Mouse (Mus musculus): ENCODE data around the gene Elmsan1.
A peak's percentile ranks its signal among the peaks of the same experiment; 100 is the strongest.

Gene Elmsan1

DNA sequence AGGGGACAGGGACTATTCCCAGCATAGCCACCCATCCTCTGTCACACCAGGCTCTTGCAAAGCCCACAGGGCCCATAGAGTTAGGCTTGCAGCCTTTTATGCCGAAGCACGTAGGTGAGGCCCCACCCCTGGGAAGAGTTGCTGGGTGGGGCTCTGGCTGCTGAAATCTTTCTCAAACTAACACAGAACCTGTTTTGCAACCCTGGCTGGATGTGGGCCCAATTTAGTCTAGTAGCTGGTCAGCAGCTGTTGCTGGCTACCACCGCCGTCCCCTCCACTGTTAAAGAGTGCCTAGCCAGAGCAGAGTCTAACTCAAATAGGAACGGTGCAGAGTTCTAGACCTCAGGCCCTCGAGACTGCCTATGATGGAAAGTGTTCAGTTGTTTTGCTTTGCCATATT lies 43.8 kb downstream of the Elmsan1 start:
- DNase-seq = peak; percentile 90 to 94

DNA sequence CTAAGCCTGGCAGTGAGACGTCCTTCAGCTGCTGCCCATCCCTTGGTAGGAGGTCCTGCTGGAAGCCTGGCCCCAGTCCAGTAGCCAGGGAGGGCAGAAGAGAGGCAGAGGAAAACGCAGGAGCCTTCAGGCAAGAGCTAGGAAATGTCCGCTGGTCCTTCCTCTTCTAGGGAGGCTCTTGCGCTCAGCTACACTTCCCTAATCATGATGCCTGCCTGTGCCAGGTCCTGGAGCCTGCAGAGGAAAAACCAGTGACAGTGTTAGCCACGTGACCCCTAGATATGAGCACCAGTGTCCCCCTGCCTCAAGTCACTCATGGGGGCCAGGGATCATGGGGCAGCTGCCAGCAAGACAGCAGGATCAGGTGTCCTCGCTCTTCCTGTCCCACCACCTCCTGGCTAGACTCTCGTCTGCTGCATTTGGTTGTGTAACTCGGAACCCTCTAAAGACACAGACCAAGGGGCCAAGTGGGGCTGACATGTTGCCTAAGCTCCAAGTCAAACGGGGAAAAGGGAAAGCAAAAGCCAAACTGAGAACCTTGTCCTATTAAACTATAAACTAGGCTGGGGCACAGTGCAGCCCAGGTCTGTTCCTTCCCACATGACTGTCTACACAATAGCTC lies 44.4 kb downstream of the Elmsan1 start:
- DNase-seq = peak; percentile 71 to 86

DNA sequence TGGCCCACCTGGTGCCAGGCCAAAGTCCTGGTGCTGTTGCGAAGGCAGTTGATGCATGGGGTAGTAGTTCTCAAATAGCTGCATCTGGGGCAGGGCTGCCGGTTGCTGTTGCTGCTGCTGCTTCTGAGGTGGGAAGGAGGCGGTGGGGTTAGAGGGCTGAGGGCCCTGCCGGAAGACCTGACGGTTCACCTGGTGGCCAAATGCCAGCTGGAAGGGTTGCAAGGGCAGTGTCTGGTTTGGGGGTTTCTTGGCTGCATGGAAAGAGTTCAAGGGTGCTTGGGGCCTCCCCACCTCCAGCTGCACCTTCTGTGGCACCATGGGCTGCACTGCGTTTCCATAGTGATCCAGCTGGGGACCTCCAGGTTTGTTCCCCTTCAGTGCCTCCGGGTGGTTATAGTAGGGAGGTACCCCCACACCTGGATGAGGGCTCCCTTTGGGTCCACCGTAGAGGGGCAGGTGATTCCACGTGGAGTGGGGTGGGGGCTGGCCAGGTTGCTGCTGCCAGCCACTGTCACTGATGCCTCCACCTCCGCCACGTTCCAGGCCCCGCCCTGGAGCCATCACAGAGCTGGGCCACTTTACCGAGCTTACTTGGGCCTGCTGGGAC lies 45.3 kb downstream of the Elmsan1 start:
- DNase-seq = no peak

DNA sequence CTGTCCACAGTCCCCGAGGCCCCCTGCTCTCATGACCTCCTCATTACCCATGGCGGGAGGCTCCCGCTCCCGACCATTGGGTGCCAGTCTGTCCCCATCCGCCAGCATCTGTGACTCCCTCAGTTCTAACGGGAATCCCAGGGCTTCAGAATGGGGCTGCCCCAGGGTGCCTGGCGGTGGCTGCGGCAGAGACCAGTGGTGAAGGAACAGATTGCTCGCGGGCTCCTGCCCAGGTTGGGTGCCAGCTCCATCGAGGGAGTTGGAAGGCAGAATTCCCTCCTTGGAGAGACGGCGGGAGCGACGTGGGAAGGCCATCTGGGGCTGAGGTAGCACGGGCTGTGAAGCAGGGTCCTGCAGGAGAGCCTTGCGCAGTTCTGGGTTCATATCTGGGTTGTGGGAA lies 45.8 kb downstream of the Elmsan1 start:
- no peak for DNase-seq

GRCm38 (mm10) chr12:84172216-84172615 lies 46.5 kb downstream of the Elmsan1 start:
- no peak for DNase-seq

DNA sequence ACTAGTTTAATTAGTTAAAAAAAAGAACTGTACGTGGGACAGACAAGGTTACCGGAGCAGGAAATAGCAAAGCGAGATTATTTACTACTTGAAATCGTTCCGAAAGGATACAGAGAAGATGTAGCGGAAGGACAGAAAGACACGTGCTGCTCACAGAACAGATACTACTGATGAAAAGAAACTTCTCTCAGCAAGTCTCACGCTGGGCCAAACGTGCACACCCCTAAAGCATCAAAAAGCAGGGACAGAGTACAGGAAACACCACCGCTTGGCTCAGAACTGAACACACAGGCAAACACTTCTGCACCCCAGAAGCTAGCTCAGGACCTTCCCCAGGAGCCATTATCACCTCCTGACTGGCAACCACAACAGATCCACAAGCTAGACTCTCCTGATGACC lies 48.1 kb downstream of the Elmsan1 start:
- DNase-seq = no peak

- DNase-seq = no peak
Measured at GRCm38 (mm10) chr12:84165631-84166373, 52.9 kb downstream of the Elmsan1 start.

DNA sequence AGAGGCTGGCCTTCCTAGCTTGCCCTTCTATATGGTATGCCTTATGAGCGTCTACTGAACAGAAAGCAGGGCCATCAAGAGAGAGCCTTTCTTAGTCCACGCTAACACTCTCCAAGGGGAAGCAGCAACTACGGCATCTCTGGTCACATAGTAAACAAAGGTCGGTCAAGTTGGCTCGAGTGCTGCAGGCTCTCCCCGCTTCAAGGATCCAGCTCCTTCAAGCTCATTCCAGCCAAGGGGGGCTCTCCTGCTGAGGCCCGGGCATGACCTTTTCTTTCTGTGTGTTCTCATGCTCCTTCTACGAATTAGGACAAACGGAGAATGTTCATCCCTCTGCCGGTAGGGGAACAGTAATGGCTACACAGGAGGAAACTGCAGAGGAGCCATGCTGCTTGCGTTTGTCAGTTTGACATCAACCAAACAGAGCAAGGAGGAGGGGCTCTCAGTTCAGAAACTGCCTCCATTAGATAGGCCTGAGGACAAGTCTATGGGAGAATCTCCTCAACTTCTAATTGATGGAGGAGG lies 55.0 kb downstream of the Elmsan1 start:
- DNase-seq = no peak

DNA sequence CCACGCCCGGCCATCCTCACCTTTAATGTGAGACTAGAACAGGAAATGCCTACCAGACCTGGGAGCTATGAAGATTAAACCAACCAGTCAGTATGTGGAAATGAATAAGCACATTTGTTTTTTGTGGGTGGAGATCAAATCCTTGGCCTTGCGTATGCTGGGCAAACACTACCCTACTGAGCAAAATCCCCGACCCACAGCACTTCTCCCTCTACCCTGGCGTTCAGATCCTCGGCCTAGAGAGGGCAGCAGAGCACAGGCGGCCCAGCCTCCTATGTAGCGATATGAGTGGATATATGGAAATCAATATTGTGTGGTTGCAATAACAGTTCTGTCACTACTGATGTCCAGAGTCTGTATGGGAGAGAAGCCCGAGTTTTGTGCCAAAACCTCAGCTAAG lies 55.5 kb downstream of the Elmsan1 start:
- DNase-seq = peak; percentile 45 to 76

GRCm38 (mm10) chr12:84161616-84162433 lies 56.9 kb downstream of the Elmsan1 start:
- DNase-seq = peak; percentile 58 to 69

GRCm38 (mm10) chr12:84161116-84161515 lies 57.6 kb downstream of the Elmsan1 start:
- DNase-seq = no peak

- DNase-seq = no peak
Measured at GRCm38 (mm10) chr12:84160491-84160890, 58.2 kb downstream of the Elmsan1 start.

- no peak for DNase-seq
Measured at GRCm38 (mm10) chr12:84158156-84158555, 60.5 kb downstream of the Elmsan1 start.

- no peak for DNase-seq
Measured at GRCm38 (mm10) chr12:84156210-84156609, 62.5 kb downstream of the Elmsan1 start.

DNA sequence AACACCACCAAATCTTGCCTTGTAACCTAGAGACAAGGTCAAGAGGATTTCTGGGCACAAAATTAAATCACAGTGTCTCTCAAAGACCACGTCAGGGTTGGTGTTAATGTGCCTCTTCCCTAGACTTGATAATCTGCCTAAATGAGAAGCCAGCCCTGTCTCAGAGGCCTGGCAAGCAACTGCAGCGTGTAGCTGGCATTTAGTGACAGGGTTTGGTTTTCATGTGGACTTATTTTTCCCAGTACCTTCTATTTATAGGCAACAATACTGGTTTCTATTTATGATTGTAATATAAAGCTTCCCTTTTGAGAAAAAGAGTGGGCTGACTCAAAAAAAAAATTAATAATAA lies 63.2 kb downstream of the Elmsan1 start:
- no peak for DNase-seq

GRCm38 (mm10) chr12:84154786-84155522 lies 63.7 kb downstream of the Elmsan1 start:
- DNase-seq = peak; percentile 88 to 93

- no peak for DNase-seq
Measured at GRCm38 (mm10) chr12:84153414-84153813, 65.3 kb downstream of the Elmsan1 start.

DNA sequence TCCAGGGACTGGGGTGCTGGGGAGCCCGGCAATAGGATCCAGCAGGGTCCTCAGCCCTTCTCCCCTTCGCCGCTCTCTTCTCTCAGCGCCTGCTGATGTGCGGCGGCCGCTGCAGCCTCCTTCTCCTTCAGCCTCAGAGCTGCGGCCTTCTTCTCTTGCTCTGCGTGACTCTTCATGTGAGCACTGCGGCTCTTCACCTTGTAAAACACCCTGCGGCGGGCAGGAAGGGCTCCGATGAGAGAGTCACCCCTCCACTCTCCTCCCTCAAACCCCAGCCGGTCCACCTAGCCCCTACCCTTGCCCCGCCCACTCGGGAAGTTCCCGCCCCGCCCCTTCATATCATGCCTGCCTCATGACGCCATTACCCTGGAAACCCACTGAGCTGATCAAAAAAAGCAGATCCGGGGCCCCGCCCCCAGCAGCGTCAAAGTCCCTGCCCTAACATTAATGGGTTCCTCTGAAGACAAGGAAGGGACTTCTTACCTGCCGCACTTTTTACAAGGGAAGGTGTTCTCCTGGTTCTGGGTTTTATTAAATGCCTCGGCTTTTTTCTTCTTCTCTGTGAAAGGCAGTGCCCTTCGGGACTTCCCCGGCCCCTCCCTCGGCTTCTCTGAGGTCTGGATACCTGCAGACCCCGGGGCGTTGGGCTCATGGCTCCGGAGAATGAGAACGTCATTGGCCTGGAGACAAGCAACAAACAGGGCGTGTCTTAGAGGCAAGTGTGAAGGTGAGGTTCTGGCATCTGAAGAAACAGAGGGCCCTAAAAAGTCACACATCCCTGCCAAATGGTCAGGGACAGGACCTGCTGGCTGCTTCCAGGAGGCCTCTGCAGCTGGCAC lies 66.1 kb downstream of the Elmsan1 start:
- no peak for DNase-seq

- DNase-seq = no peak
Measured at GRCm38 (mm10) chr12:84151911-84152310, 66.8 kb downstream of the Elmsan1 start.

DNA sequence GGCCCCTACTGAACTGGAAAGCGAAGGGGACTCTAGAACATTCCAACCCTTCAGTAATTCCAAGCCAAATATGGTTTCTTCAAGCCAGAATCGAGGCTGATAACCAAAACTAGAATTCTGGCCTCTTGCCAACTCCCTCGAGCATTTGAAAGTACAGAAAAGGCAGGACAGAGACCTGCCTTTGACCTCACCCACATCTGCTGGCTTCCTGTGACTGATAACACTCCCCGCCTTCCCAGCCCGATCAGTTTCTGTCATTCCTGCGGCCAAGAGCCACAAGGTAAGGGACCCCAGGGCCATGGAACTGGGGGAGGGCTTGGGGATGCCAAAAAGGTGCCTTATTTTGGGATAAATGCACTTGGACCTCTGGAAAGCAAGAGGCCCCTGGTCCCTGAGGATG lies 67.7 kb downstream of the Elmsan1 start:
- peak; percentile 19 to 25 for DNase-seq

- no peak for DNase-seq
Measured at GRCm38 (mm10) chr12:84149971-84150370, 68.7 kb downstream of the Elmsan1 start.

Measured in kidney, postnatal 36 days (tissue).